Mouse (Mus musculus): ENCODE data around the gene Pou6f1.

Gene Pou6f1

DNA sequence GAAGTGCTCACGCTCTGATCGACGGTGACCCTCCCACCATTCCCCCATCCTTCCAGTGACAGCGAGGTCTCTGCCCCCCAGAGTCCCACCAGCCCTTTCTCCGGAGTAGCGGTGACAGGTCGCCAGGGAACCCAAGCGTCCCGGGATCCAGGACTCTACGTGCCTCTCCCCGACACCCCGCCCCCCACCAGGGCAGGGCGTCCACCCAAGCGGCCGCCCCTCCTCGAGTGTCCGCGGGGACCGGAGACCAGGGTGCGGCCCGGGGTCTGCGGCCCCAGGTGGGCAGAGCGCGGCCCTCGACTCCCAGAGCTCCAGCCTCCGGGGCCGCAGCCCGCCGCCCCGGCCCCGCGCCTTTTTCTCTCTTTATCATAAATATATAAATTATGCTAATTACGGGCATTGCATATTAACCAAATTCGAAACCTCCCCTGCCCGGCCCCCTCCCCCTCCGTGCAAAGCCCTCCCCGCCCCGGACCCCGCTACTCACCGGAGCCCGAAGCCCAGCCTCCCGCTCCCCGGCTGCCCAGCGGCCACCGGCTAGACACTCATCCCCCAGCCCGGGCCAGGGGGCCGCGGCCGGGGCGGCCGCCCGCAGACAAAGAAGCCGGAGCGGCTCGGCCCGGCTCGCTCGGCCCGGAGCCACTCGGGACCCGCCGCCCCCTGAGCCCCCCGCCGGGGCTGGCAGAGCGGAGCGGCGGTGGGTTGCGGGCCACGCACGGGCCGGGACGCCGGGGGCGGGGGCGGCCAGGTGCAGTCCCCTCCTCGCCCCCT lies at the start of gene Pou6f1:
Pou6f1 (minus strand) TSS at position 709 of the 771 bp plus-strand sequence.
- peak; percentile 41 for DNase-seq (ENCODE audit: low spot score)

DNA sequence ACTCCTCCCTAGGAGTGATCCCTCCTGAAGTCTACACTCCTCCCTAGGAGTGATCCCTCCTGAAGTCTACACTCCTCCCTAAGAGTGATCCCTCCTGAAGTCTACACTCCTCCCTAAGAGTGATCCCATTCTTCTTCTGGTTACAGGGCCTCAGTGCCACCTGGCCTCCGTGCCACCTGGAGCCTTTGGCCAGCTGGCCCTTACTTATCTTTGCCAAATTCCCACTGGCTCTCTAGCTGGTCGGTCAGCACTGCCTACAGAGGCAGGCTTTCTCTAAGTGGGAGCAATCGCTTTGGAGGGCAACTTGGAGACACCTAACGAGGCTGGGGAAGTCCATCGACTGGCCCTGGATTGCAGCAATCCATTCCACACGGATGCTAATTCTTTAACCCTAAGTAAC lies 46.4 kb upstream of the Pou6f1 start:
- DNase-seq (ENCODE audit: low spot score), result no peak

DNA sequence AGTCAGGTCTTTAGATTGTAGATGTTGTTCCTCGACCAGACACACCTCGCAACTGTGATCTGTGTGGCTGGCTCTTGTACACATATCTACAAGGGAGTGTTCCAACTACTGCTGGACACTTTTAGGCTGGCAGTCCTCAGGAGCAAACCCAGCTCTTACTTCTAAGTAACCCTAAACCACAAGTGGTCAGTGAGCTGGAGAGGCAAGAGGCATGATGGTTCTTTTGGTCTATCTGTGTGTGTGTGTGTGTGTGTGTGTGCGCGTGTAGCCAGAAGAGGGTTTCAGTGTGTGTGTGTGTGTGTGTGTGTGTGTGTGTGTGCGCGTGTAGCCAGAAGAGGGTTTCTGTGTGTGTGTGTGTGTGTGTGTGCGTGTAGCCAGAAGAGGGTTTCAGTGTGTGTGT lies 42.7 kb upstream of the Pou6f1 start:
- no peak for DNase-seq (ENCODE audit: low spot score)

DNA sequence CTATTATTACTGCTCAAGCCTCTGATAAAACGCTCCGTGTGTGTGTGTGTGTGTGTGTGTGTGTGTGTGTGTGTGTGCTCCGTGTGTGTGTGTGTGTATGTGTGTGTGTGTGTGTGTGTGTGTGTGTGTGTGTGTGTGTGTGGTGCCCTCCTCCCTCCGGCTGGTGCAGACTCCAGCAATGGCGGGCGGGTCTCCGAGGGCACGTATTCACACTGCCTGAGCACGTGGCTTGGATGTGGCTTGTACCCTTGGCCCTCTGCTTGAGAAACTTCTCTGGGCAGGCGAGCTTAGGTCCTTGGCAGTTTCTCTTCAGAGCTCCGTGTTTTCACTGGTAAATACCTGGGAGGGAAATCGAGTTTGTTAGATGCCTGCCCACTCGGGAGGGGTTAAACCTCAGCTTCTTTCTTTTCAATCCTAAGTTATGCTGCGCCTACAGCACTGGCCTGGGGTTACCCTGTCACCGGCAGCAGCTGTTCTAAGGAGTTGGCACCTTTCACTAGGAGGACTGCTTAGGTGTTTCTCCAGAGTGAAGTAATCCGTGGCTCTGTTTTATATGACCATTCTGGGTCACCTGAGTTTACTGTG lies 41.5 kb upstream of the Pou6f1 start:
- no peak for DNase-seq (ENCODE audit: low spot score)

DNA sequence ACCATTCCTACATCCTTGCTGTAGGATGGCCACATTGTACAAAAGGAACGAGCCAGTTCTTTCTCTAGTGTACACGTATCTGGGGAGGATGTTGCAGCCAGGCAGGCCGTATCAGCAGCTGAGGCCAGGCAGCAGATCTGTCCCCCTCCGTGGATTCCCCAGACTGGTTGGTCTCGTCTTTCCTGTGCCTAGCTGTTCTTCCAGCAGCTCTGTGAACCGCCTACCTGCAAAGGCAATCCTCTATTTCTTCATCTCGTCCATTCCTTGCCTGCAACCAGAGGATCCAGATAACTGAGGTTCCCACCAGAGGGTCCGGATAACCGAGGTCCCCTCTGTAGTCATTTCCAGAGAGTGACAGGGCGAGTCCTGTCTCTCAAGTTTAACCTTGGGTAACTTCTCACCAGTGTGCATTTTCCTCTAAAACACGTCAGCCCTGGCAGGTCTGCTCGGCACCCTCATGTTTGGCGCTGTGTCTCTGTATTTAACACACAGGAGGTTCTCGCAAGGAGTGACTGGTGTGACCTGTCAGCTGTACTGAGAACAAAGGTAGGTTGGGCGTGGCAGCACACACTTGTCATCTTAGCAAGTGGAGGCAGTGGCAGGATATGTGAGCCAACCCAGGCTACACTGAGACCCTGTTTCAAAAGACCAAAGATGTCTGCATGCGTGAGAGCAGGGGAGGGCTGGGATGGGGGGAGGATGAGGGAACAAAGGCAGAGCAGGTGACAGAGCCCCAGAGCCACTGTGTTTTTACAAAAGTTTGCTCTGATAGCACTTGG lies 40.4 kb upstream of the Pou6f1 start:
- no peak for DNase-seq (ENCODE audit: low spot score)

DNA sequence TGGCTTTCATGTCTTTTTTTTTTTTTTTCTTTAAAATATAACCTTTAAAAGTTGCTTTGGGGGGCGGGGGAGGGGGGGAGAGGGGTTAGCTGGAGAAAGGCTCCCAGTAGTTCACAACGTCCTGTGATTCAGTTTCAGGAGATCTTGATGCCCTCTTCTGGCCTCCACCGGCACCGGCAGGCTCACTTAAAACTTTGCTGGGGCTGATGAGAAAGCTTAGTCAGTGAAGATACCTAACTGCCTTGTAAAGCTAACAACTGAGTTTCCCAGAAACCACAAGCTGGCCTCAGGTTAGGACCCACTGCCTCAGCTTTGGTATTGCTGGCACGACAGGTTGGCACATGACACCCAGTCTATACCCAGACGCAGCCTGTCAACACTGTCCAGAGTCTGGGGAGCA lies 37.9 kb upstream of the Pou6f1 start:
- peak; percentile 59 for DNase-seq (ENCODE audit: low spot score)

DNA sequence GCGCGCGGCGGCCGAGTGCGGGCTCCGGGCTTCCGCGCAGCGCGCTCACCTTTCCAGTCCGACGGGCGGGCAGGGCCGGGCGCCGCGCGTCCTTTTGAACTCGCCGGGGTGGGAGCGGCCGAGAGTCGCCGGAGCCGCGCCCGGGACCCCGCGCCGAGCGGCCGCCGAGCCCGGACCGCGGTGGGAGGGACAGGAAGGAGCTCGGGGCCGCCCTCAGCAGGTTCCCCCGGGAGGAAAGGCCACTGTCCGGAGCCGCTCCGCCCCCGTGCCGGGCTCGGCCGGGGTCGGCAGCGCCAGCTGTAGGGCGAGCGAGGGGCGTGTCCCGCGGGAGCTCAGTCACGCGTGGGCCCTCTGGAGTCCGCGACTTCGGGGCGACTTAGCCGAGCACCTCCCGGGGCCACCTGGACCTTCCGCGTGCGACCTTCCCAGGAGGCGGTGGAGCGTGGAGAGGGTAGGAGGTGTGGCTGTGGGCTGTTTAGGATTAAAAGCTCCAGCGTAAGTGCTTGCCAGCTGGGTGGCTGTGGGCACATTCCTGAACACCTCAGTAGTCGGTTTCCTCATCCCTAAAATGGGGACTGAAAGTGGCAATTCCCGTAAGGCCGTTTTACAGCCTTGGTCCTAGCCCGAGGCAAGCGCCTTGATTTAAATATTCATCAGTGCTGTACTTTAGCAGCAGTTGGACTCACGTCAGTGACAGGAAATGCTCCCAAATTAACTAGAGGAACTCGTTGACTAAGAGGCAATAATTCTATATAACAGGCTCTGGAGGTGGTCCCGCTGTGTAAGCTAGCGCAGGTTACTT lies 37.1 kb upstream of the Pou6f1 start, which contains the start of gene Smagp:
Smagp (minus strand) TSS at position 241 of the 802 bp plus-strand sequence.
- DNase-seq (ENCODE audit: low spot score), result peak; percentile 54

DNA sequence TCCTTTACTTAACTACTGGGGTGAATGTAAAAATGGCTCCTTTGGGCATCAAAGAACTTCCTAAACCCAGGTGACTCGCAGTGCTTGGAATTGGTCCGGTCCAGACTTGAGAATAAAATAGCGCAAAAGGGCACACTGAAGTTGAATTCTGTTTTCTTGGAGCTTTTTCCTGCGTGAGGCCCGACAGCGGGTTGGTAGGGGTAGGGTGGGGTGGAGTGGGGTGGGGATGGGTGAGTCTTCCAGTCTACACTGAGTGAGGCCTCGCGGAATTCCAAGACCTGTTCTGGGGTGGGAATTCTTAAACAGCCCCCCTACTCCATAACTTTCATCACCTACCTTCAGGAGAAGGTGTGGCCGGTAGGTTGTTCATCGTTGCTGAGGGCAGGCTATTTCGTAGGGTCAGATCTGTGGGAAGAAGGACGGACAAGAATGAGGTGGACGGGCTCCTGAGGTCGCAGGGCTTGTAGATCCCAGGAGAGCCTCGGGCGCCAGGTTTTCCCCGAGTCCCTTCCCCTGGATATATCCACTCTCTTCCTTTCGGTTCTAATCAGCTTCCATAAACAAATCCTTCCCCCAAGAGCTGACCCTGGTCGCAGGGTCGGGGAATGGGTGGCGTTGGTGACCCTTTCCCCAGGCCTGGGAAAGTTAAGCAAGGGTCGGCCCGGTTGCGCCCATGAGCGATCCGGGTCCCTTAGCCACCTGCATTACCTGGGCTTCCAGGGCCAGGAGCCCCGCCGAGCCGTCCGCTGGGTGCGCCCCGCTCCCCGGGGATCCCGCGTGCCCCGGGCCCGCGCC lies 36.3 kb upstream of the Pou6f1 start:
- no peak for DNase-seq (ENCODE audit: low spot score)

DNA sequence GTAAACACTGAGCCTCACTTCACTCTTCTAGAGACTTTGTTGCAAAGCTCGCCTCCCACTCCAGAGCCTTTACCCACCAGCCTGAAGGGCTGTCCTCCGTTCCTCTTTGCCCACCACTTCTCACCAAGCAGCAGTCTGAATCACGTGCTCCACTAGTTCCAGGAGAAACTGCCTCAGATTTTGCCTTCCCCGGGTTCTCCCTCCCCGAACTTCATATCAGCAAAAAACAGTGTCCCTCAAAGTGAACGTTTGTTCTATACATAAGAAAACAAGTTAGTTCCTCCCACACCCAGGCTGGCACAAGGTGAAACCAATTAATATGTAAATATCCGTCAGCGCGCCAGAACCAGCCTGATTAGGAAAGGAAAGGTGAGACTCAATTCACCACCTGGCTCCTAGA lies 35.5 kb upstream of the Pou6f1 start:
- DNase-seq (ENCODE audit: low spot score), result no peak

DNA sequence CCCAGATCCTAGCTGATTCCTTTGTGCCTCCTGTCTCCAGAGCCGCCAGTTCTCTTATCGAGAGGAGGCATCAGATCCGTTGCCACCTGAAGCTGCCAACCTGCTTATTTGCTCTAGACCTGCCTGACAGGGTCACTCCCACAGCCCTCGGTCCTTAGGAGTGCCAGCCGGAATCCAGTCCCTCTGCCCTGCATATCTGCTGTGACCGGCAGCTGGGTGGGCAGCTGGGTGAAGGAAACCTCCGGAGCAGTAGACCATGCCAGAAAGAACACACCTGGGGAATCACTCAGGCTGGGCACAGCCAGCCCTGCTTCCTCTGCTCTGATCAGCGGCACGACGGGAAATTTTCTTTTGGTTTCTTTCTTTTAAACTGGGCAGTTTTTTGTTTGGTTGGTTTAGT lies 33.6 kb upstream of the Pou6f1 start:
- no peak for DNase-seq (ENCODE audit: low spot score)

DNA sequence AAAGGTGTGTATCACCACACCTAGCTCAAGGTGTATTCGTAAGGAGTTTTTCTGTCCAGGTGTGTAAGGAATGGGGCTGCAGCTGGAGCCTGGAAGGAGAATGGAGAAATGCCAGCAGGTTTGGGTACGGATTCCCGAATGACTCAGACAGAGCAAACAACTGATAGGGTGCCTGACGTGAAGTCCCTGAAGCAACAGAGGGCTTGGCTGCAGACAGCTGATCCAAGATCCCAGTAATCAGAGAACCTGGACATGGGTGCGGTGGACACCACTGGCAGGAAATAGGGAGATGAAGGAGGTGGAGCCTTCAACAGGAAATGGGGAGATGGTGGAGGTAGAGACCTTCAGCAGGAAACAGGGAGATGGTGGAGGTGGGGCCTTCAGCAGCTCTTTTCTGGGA lies 32.5 kb upstream of the Pou6f1 start:
- DNase-seq (ENCODE audit: low spot score), result no peak

DNA sequence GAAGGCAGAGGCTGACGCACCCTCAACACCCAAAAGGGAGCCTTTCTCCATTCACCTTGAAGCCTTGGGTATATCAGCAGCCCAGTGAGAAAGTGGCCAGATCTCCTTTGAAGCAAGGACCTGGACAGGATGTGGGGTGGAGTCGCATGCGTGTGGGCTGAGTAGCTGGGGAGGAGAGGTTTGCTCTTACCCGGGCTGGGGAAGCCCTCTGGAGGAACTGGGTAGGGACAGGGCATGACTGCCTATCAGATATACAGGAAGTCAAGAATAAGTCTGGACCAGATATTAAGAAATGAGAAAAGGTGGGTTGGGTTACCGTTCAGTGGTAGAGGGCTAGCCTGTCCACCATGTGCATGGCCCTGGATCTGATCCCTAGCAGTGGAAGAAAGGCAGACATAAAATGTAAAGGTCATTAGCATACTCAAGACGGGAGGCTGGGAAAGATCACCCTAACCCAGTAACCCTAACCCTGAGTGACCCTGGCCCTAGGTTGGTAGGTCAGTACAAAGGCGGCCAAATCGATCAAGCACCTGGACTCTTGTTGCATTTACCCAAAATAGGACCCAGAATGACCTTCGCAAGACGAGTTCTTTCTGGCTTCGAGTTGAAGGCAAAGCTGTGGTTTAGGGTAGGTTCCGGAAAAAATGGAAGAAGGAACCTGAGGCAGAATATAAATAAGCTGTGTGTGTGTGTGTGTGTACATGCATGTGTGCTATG lies 31.8 kb upstream of the Pou6f1 start:
- peak; percentile 23 for DNase-seq (ENCODE audit: low spot score)

DNA sequence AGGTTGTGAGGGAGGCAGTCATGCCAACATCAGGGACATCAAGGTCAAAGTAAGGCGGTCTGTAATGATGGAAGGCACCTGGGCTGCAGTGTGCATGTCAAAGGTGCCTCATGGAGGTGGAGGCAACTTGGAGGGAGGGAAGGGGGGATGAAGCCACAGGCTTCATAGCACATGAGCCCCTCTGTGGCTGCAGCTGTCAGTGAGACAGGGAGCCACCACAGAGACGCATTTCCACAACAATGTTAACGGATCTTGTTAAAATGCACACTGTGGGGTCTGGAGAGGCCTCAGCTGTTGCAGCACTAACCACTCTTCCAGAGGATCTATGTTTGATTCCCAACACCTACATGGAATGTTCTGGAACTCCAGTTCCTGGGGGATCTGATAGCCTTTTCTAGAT lies 30.3 kb upstream of the Pou6f1 start:
- DNase-seq (ENCODE audit: low spot score), result no peak

DNA sequence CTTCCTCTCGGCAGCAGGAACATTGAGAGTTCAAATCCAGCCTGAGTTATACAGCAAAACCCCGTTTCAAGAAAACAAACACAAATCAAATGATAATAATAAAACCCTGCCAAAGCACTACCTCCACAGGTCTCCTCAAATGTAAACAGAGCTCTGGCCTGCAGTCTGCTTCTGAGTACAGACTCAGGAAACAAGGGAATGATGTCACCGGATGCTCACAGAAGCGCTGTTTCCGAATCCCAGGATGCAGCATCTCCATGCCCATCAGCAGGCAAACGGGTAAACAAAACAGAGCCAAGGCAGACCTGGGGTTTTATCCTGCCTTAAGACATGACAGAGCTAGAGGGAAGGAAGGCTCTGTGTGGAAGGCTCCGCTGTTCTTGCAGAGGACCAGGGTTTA lies 29.0 kb upstream of the Pou6f1 start:
- DNase-seq (ENCODE audit: low spot score), result peak; percentile 68

DNA sequence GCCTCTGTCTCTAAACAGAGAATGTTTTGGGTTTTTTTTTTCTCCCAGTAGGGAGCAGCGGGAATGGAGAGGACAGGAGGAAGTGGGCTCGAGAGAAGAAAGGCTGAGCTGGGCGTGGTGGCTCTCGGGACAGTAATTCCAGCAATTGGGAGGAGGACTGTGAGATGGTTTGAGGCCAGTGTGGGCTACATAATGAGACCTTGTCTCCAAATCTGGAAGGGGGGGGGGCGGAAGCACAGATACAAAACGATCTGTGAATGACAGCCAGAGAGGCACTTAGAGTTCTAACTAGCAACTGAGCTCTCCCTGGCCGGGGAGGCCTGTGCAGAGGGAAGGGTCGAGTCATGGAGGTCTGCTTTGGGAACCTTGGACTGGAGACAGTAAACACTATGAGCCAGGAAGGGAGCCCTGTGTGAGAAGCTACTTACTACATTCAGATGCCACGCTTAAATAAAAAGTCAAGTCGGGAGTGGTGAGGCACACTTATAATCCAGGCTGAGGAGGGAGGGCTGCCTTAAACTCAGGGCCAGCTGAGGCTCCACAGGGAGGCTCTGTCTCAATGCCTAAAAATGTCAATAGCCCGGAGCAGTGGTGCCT lies 28.1 kb upstream of the Pou6f1 start:
- DNase-seq (ENCODE audit: low spot score), result no peak

DNA sequence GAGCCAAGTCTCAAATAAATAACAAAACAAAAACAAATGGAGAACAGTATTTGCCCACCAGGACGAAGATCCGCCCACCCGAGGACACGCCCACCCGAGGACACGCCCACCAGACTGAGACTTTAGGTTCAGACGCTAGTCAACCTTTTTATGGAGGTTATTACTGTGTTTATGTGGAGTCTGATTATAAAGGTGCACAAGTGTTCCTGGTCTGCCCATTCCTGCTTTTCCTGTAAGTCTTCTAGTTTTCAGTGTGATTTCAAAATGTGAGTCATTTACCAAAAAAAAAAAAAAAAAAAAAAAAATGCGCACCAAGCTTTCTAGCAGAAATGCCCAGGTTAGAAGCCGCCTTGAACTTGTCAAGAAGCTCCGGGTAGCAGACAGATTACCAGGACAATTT lies 27.5 kb upstream of the Pou6f1 start:
- no peak for DNase-seq (ENCODE audit: low spot score)

DNA sequence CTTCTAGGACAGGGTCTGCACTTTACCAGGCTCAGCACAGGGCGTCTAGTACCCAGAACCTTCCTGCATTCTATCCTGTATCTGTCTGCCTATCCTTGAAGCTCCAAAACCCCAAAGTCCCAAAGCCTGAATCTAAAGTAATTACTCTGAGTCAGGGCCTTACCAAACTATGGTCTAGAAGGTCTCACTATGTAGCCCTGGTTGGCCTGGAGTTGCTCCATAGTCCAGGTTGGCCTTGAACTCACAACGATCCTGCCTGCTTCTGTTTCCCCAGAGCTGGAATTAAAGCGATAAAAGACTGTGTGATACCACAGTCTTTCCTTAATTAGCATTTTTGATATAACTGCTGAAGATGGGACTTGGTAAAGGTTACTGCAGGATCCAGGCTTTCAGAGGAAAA lies 24.7 kb upstream of the Pou6f1 start:
- DNase-seq (ENCODE audit: low spot score), result no peak

DNA sequence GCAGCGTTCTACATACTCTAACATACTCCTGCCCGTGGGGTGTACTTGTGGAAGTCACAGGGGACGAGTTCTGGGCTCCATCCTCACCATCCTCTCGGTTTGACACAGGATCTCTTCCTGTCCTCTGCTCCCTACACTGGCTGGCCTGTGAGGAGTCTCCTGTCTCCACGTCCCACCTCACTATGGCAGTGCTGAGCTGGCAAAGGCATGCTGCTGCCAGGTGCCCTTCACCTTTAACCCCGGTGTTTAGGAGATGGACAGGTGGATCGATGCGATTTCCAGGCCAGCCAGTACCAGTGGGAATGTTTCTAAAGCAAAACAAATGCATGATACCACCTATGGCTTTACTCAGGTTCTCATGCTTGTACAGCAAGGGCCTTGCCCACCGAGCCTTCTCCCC lies 24.0 kb upstream of the Pou6f1 start:
- DNase-seq (ENCODE audit: low spot score), result no peak

DNA sequence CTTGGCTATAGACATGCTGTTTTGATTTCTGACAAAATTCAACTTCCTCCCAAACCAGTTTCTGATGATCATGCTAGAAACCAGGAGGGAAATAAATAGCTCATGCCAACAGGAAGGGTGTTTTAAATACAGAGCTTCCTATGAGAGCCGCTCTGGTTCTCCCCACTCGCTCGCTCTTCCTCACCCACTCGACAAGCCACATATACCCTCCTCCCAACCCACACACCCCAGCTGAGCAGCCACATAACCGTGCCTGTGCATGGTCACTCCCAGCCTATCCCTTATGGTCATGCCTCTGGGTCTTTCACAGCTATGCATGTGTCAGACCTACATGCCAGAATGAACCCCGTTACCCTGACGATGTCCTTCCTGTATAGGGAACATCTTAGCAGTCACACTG lies 22.4 kb upstream of the Pou6f1 start:
- peak; percentile 52 for DNase-seq (ENCODE audit: low spot score)

DNA sequence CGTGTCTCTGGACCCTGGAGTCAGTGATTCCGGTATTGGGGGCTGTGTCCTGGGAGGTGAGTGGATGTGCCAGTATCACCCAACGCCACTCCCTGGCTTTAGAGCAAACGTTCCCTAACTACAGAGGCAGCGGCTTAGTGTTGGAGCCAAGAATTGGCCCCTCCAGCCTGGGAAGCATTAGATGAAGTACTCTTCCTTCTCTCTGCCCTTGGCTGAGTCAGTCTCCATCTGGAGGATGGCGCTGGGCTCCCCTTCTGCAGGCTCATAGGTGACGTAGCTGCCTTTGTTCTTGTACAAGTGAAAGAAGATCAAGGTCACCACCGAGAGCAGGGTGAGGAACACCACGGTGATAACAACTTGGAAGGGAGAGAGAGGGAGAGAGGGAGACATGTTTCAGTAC lies 21.9 kb upstream of the Pou6f1 start:
- peak; percentile 29 for DNase-seq (ENCODE audit: low spot score)
